Mouse (Mus musculus): ENCODE results near the gene Enpp6. TPM values are rescaled to one million over a fixed set of nuclear protein-coding genes. Genes with fewer than 3 reads are reported as not detected.

The Enpp6 gene
- 2.6 and 5.8 TPM in 2 replicates for total RNA-seq (2021)
- long read RNA-seq, partial matches to known transcripts: 0 of 1 reads
- long read RNA-seq, other reads (novel, unspliced or antisense): 1 of 1 reads

- peak; percentile 26 for DNase-seq
Measured at GRCm38 (mm10) chr8:46986386-46987140, at the start of gene Enpp6. TSS of gene Enpp6 (plus strand) at chr8:46986887.

DNA sequence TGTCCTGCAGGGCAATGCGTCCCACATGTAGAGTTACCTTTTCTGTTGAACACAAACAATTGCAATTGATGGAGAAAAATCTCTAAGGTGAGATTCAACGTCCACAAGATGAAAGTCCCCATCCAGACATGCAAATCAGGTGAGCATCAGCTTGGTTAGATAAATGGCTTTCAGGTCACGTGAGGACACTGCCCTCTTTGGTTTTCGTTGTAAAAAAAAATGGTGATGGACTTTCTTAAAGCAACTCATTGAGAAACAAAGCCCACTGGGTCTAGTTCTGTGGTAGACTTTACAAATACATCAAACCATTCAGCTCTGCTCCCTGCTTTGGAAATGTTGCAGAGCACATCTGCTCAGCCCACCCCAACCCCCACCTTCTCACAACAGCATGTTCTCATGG, 48.5 kb upstream of the Enpp6 start:
- no peak for DNase-seq

GRCm38 (mm10) chr8:46941295-46941694, 45.4 kb upstream of the Enpp6 start:
- DNase-seq: peak; percentile 19

DNA sequence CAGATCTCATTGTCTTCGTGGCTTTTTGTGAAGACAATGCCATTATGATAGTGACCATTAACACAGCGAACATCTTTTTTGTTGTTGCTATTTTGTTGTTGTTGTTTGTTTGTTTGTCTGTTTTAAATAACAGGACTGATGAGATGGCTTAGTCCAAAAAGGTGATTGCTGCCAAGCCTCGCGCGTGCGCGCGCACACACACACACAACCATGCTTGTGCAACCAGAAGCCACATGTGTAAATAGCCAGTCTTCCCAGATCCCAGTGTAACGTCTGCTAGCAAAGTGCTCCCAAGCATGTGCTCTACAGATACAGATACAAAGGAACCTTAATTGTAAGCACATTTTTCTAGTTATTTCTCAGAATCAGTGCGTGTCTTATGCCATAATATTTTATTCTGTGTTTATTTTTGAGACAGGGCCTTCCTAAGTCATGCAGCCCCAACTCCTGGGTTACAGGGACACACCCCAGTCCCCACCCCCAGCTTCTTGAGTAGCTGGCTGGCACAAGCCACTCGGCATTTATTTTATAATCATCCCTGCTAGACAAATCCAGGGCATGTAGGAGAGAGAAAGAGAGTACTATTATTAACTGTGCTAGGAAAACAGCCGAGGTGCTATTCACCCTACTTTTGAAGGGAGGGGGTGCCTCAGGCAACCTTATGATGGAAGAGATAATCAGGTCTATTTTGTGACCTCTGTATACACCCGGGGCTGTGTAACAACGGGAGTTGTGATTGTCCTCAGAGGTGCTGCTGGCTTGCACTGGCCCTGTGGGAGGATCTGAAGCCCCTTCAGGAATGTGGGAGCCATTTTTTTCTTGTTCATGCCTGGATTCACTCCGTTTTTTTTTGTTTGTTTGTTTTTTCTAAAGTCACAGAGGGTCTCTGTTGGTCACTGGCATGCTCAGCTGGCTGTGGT, 44.7 kb upstream of the Enpp6 start:
- DNase-seq: no peak

- no peak for DNase-seq
Measured at GRCm38 (mm10) chr8:46942651-46943024, 44.0 kb upstream of the Enpp6 start.

GRCm38 (mm10) chr8:46943337-46943736, 43.4 kb upstream of the Enpp6 start:
- DNase-seq: no peak

GRCm38 (mm10) chr8:46946181-46946580, 40.5 kb upstream of the Enpp6 start:
- peak; percentile 24 for DNase-seq

DNA sequence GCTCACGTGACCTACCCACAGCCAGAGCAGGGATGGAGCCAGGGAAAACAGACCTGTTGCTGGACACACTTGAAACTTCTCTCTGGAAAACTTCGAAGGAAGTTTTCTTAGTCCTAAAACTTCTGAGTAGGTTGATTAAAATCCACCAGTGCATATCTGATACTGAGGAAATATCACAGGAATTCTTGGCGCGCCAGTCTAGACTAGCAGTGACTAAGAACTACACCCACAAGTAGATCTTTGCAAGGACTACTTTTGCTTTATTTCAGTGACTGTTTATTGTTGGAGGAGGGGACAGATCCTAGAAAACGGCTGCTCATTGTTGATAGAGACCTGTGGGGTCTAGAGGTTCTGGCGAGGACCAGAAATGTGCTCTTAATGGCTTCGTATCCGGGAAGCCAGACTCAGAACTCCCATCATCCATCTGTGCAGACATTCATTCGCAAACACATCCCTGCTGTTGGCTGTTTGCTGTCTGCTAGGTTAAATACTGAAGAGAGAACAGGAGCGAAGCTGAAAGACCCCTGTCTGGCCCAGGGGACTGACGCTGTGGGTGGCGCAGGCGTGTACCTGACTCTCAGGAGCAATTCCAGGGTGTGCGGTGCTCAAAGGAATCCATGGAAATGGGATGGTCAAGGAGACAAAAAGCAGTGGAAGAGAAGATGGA, 38.5 kb upstream of the Enpp6 start:
- no peak for DNase-seq

GRCm38 (mm10) chr8:46953472-46953871, 33.2 kb upstream of the Enpp6 start:
- DNase-seq: peak; percentile 73

GRCm38 (mm10) chr8:46962630-46963427, 23.9 kb upstream of the Enpp6 start:
- DNase-seq: no peak

- no peak for DNase-seq
Measured at GRCm38 (mm10) chr8:46963619-46964145, 23.0 kb upstream of the Enpp6 start.

DNA sequence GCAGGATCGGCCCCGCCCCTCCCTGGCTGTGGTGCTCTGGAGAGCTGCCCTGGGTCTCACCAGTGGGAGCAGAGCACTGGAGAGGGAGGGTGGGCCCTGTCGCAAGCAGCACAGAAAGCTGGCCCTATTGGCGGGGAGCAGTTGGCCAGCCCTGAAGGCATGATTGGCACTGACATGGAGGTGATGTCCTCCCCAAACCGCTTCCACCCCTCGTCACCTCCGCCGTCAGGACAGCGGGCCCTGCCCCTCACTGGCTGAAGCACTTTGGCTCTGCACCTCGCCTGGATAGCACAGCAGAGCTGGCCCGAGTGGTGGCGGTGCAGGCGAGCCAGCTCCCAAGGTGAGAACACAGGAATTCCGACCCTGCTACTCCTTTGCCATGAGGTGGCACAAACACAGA, 20.9 kb upstream of the Enpp6 start:
- DNase-seq: no peak

DNA sequence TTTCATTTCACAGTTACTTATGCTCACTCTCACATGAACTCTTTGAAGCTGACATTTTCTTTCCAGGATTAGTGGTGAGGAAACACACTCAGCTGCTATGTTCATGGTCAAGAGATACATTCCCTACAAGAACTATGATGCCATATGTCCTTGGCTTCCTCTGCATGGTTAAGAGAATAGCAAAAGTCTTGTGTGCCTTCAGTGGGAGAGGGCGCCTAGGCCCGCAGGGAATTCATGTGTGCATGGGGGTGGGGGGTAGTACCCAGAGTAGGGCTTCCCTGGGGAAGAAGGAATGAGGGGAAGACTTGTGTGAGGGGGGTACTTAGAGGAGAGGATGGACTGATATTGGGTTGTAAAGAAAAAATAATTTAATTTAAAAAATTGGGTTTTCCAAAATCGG, 18.0 kb upstream of the Enpp6 start:
- DNase-seq: no peak

DNA sequence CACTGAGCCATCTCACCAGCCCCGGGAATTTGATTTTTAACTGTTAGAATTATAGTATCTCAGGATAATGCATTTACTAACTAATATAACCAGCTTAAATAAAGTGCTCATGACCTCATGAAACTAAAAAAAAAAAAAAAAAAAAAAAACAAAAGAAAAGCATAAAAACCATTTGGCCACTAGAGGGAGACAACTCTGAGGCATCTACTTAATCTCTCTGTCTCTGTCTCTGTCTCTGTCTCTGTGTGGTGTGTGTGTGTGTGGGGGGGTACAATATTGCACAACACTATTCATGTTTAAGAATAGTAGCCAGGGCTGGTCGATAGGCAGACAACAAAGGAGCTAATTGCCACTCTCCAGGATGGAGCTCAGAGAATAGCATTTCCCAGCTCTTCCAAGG, 17.3 kb upstream of the Enpp6 start:
- DNase-seq: no peak

GRCm38 (mm10) chr8:46977376-46977775, 9.3 kb upstream of the Enpp6 start:
- DNase-seq: no peak

GRCm38 (mm10) chr8:46982166-46982565, 4.5 kb upstream of the Enpp6 start:
- DNase-seq: no peak

DNA sequence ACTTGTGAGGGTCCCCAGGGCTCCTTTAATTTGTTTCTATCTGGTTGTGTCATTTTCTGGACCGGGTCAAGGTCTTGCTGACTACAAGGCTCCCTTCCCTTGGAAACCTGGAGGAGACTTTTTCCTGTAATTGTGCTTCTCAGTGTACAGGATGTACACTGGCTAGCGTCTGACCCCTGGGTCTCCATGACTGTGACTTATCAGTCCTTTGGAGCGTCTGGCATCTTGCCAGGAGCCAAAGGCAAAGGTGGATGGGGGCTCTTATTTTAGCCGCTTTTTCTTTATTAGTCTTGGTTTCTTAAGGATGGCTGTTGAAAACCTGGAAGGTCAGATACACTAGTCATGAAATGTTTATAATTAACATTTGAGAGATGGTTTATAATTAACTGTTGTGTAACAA, 3.9 kb upstream of the Enpp6 start:
- DNase-seq: peak; percentile 37

GRCm38 (mm10) chr8:46984647-46985046, 2.0 kb upstream of the Enpp6 start:
- no peak for DNase-seq

DNA sequence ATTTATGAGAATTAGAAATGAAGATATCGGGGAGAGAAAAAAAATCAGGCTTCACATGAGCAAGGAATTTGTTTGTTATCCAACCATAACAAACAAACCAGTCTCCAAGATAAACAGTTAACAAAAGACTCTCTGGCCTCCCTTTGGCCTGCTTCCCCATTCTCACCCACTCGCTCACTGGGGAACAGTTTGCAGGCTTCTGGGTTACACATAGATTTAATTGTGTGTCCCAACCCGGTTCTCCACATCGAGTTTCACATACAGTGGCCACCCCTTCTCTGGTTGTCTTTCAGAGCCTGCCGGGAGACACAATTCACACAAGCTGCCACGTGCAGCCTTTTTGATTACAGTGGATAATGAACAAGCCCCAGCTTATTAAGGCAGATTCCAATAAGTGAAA, 1.7 kb downstream of the Enpp6 start:
- no peak for DNase-seq

DNA sequence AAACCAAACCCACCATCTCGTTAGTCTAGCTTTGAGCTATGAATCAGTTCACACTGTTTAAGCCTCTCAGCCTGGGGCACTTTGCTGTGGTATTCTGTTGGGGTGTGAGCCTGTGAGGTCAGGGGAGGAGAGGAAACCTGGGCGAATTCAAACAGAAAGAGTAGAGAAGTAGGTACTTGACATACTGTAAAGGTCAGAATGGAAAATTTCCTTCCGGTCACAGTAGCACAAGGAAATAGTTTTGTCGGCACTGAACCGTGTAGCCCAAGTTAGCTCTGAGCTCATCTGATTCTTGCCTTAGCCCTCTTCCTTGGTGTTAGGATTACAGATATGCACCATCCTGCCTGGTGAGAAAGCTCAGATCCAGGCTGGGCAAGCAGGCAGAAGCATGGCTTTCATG, 4.4 kb downstream of the Enpp6 start:
- DNase-seq: no peak

DNA sequence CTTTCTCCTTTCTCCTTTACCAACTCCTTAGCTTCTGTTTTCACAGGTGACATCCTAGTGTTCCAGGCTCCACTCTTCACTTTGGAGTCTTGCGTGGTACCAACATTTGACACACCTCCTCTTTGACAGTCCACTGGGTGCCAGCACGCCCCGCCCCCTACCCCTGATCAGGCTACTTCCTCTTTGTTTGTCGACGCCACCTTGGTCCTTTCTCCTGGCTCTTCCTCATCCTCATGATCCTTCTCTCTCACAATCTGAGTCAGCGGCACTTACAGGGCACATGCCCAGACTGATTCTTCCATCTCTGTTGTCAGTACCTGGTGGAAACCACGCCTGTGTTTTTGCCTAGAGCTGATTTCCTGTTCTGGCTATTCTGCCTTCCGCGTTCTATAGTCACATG, 5.9 kb downstream of the Enpp6 start:
- DNase-seq: no peak

Measured in adrenal gland, postnatal 25 days (tissue).